Mouse (Mus musculus): ENCODE results near the gene Ppfibp2.
A peak's percentile ranks its signal among the peaks of the same experiment; 100 is the strongest.

Ppfibp2 gene

GRCm38 (mm10) chr7:107702461-107703380 is 107.7 kb downstream of the Ppfibp2 start:
- no peak for DNase-seq

- DNase-seq = no peak
These were observed 110.9 kb downstream of the Ppfibp2 start for GRCm38 (mm10) chr7:107705941-107706340.

GRCm38 (mm10) chr7:107707650-107708049 is 112.6 kb downstream of the Ppfibp2 start:
- no peak for DNase-seq

GRCm38 (mm10) chr7:107708491-107709112 is 113.6 kb downstream of the Ppfibp2 start:
- peak; percentile 3 for DNase-seq

- DNase-seq = no peak
These were observed 117.7 kb downstream of the Ppfibp2 start for GRCm38 (mm10) chr7:107712743-107713142.

GRCm38 (mm10) chr7:107714067-107714466 is 119.1 kb downstream of the Ppfibp2 start:
- DNase-seq = no peak

GRCm38 (mm10) chr7:107720771-107721170 is 125.8 kb downstream of the Ppfibp2 start:
- DNase-seq = no peak

- DNase-seq = no peak
These were observed 127.5 kb downstream of the Ppfibp2 start for GRCm38 (mm10) chr7:107722536-107722935.

GRCm38 (mm10) chr7:107727538-107727937 is 132.5 kb downstream of the Ppfibp2 start:
- no peak for DNase-seq

- DNase-seq = no peak
These were observed 135.6 kb downstream of the Ppfibp2 start for GRCm38 (mm10) chr7:107730587-107730986.

GRCm38 (mm10) chr7:107733162-107733561 is 138.2 kb downstream of the Ppfibp2 start:
- DNase-seq = no peak

GRCm38 (mm10) chr7:107738726-107739125 is 143.7 kb downstream of the Ppfibp2 start:
- DNase-seq = no peak

- no peak for DNase-seq
These were observed 148.0 kb downstream of the Ppfibp2 start for GRCm38 (mm10) chr7:107742963-107743465.

GRCm38 (mm10) chr7:107744454-107744853 is 149.4 kb downstream of the Ppfibp2 start:
- no peak for DNase-seq

GRCm38 (mm10) chr7:107745111-107745510 is 150.1 kb downstream of the Ppfibp2 start:
- DNase-seq = no peak

GRCm38 (mm10) chr7:107746036-107746435 is 151.0 kb downstream of the Ppfibp2 start:
- no peak for DNase-seq

GRCm38 (mm10) chr7:107747476-107747875 is 152.5 kb downstream of the Ppfibp2 start:
- DNase-seq = no peak

GRCm38 (mm10) chr7:107747954-107748353 is 152.9 kb downstream of the Ppfibp2 start:
- DNase-seq = peak; percentile 8

GRCm38 (mm10) chr7:107749270-107749669 is 154.3 kb downstream of the Ppfibp2 start:
- no peak for DNase-seq

- DNase-seq = no peak
These were observed 154.7 kb downstream of the Ppfibp2 start for GRCm38 (mm10) chr7:107749721-107750120.

GRCm38 (mm10) chr7:107752031-107752520 is 157.1 kb downstream of the Ppfibp2 start:
- no peak for DNase-seq

GRCm38 (mm10) chr7:107755905-107756304 is 160.9 kb downstream of the Ppfibp2 start:
- no peak for DNase-seq

- DNase-seq = no peak
These were observed 161.7 kb downstream of the Ppfibp2 start for GRCm38 (mm10) chr7:107756748-107757147.

Data from cerebellum, adult 11-12 months (tissue).